Mouse (Mus musculus): ENCODE results near the gene Jmjd1c.

- TF ChIP-seq CTCF (IDR thresholded peaks at IDR 0.05; ENCODE audit: control insufficient read depth, insufficient read depth, insufficient replicate concordance, low read depth, low read length) (no peak), POLR2A (IDR thresholded peaks at IDR 0.05; ENCODE audit: control insufficient read depth, low read depth, low read length) (no peak)
Measured at GRCm38 (mm10) chr10:67144269-67144668, 48.3 kb downstream of the Jmjd1c start.
